In the genomic region with DNA sequence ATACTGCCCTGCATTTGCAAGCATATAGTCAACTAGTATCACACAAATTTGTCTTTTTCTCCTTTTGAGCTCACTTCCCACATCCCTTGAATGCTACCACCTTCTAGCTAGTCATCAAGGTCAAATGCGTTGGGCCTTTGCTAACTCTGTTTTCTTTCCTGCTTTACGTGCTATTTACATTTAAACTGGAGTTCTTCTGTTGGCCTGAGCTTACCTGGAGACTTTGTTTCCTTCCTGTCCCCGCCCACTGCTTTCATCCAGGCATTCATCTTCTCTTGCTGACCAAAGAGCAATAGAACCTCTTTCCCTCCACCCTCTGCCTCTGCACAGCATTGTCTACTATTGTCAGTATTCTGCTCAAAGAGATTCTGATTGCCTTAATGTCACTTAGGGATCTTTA, we compare ENCODE assay signal across 21 mouse cellular contexts.
"Had no signal": no experiment of that assay in that cellular context is flagged by ENCODE, and none has a peak within 500 bp of the region (broad histone marks: within the 10 kb centered on the region; RNA-seq: fewer than 3 reads in every experiment).

No protein-coding gene starts in this region.

- H3K4me1 ChIP-seq: midbrain, embryonic 10.5 days; midbrain, embryonic 12.5 days; neural tube, embryonic 13.5 days; neural tube, embryonic 15.5 days; stomach, embryonic 15.5 days had no signal

- ATAC-seq: midbrain, embryonic 16.5 days had no signal

- H3K9me3 ChIP-seq: midbrain, embryonic 10.5 days; midbrain, embryonic 12.5 days; neural tube, embryonic 13.5 days; neural tube, embryonic 15.5 days; stomach, embryonic 15.5 days had no signal

- DNase-seq: lung, adult 18-20 months; lung, embryonic 14.5 days; lung, postnatal 10 days; lung, postnatal 4 days; midbrain, embryonic 14.5 days; retina, postnatal 1 day; right cerebral cortex, adult 18-20 months; right cerebral cortex, postnatal 25 days; right cerebral cortex, postnatal 4 days; spleen, adult 18-20 months; thymus, adult 2 months; thymus, postnatal 25 days; thymus, postnatal 4 days had no signal

- H3K27ac ChIP-seq: midbrain, embryonic 10.5 days; midbrain, embryonic 12.5 days; neural tube, embryonic 13.5 days; neural tube, embryonic 15.5 days; stomach, embryonic 15.5 days; stomach, postnatal 0 days had no signal

- H3K4me2 ChIP-seq: lung, embryonic 14.5 days; midbrain, embryonic 12.5 days; neural tube, embryonic 13.5 days; neural tube, embryonic 15.5 days; stomach, embryonic 15.5 days had no signal

- H3K36me3 ChIP-seq: midbrain, embryonic 10.5 days; midbrain, embryonic 12.5 days; neural tube, embryonic 13.5 days; neural tube, embryonic 15.5 days; stomach, embryonic 15.5 days had no signal

- H3K4me3 ChIP-seq: midbrain, embryonic 10.5 days; midbrain, embryonic 12.5 days; myocyte; neural tube, embryonic 13.5 days; neural tube, embryonic 15.5 days; stomach, embryonic 15.5 days had no signal

- H3K9ac ChIP-seq: lung, embryonic 14.5 days; midbrain, embryonic 12.5 days; neural tube, embryonic 13.5 days; neural tube, embryonic 15.5 days; stomach, embryonic 15.5 days had no signal

- H3K27me3 ChIP-seq: midbrain, embryonic 12.5 days; neural tube, embryonic 13.5 days; neural tube, embryonic 15.5 days; stomach, embryonic 15.5 days had no signal
